Mouse (Mus musculus) testis, adult 2 months (tissue): Measurements from ENCODE around the gene 1700029I15Rik.

ENCODE experiments used
- CTCF ChIP-seq: fragments of 200-500 bp; IDR thresholded peaks from 2 replicates; pipeline ENCODE4 v1.5.1; 2012; ENCODE audit warnings: low read depth, mild to moderate bottlenecking, inconsistent platforms, low read length, moderate library complexity; ENCODE audit not compliant: control insufficient read depth, insufficient read depth, insufficient replicate concordance
- POLR2A ChIP-seq: fragments of 200-500 bp; IDR thresholded peaks from 2 replicates; pipeline ENCODE4 v1.6.1; 2012; ENCODE audit warnings: low read depth, mild to moderate bottlenecking, inconsistent platforms, low read length, moderate library complexity; ENCODE audit not compliant: control insufficient read depth

GRCm38 (mm10) chr2:92426426-92426825 is 44.1 kb downstream of the 1700029I15Rik start:
- TF ChIP-seq CTCF (no peak), POLR2A (no peak)
